Mouse (Mus musculus) kidney, embryonic 15.5 days (tissue): Measurements from ENCODE around the gene Hist1h2br. TPM values are rescaled to one million over a fixed set of nuclear protein-coding genes. Genes with fewer than 3 reads are reported as not detected.
"Not testable (repeated sequence)": the region's sequence is repeated elsewhere in the genome, so short reads cannot be mapped to it uniquely, and the experiment has no call there.

Experiments
- ATAC-seq: fragments of 200-750 bp; cut with Nextera tagmentation; replicated peaks from 2 replicates; pipeline ENCODE4 v1.8.0; 2017; ENCODE audit warnings: moderate TSS enrichment; ENCODE audit not compliant: low FRiP score
- H3K27ac ChIP-seq: fragments of 300-500 bp; sonication (generic); 2 replicates; pipeline ENCODE4 v1.5.1; 2015; ENCODE audit warnings: mild to moderate bottlenecking, inconsistent platforms
- H3K27me3 ChIP-seq: fragments of 300-500 bp; sonication (generic); 2 replicates; pipeline ENCODE4 v1.6.1; 2015; ENCODE audit warnings: inconsistent platforms
- H3K36me3 ChIP-seq: fragments of 300-500 bp; sonication (generic); 2 replicates; pipeline ENCODE4 v1.6.1; 2015; ENCODE audit warnings: inconsistent platforms
- H3K4me1 ChIP-seq: fragments of 300-500 bp; sonication (generic); 2 replicates; pipeline ENCODE4 v1.6.1; 2015; ENCODE audit warnings: inconsistent platforms
- H3K4me2 ChIP-seq: fragments of 300-500 bp; sonication (generic); 2 replicates; pipeline ENCODE4 v1.6.1; 2015; ENCODE audit warnings: moderate library complexity, mild to moderate bottlenecking, inconsistent platforms
- H3K4me3 ChIP-seq: fragments of 300-500 bp; sonication (generic); replicated peaks from 2 replicates; pipeline ENCODE4 v1.5.1; 2015; ENCODE audit warnings: mild to moderate bottlenecking, inconsistent platforms
- H3K9ac ChIP-seq: fragments of 300-500 bp; sonication (generic); 2 replicates; pipeline ENCODE4 v1.6.1; 2015; ENCODE audit warnings: mild to moderate bottlenecking, inconsistent platforms
- H3K9me3 ChIP-seq: fragments of 300-500 bp; sonication (generic); replicated peaks from 2 replicates; pipeline ENCODE4 v1.6.1; 2016; ENCODE audit warnings: inconsistent platforms
- WGBS: fragments of 180-500 bp; shearing (Covaris S2); methylation state at CpG from one replicate; pipeline ENCODE4 v1.1.7; 2015; ENCODE audit warnings: mixed read lengths; 5-methylcytosine and 5-hydroxymethylcytosine counted together
- polyA plus RNA-seq: library from polyadenylated mRNA; unstranded; fragments of >200 nt; fragmentation: Nextera tagmentation; extraction: Ambion mirVana; gene quantifications from 2 replicates; pipeline ENCODE4 v1.2.1, GENCODE M21; 2015

Hist1h2br gene
- polyA plus RNA-seq, result 19.7 and 28.8 TPM in 2 replicates

DNA sequence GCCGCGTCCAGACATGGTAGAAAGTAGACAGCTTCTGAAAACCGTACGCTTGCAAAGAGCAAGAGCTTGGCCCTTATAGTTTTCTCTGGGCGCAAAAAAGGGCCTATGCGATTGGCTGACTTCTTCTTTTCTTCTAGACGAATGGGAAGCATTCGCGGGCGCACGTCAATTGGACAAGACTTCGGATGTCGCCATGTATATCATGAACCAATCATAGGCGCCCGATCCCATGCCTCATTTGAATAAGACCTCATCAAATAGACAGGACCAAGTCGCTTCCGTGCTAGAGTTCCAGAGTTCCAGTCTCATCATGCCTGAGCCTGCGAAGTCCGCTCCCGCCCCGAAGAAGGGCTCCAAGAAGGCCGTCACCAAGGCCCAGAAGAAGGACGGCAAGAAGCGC is at the start of gene Hist1h2br, which contains the start of gene Hist1h2ap:
Gene Hist1h2br, plus strand, starts transcription at position 283 of the 400 bp plus-strand sequence.
Gene Hist1h2ap, minus strand, starts transcription at position 47 of the 400 bp plus-strand sequence.
- peak; percentile 96 for ATAC-seq
- not testable (repeated sequence) for H3K9me3 ChIP-seq, H3K4me1 ChIP-seq, H3K27me3 ChIP-seq, H3K4me3 ChIP-seq, H3K36me3 ChIP-seq, H3K9ac ChIP-seq, H3K27ac ChIP-seq, H3K4me2 ChIP-seq
- no CpG with 5 or more reads among the region's 24 CpGs for WGBS

DNA sequence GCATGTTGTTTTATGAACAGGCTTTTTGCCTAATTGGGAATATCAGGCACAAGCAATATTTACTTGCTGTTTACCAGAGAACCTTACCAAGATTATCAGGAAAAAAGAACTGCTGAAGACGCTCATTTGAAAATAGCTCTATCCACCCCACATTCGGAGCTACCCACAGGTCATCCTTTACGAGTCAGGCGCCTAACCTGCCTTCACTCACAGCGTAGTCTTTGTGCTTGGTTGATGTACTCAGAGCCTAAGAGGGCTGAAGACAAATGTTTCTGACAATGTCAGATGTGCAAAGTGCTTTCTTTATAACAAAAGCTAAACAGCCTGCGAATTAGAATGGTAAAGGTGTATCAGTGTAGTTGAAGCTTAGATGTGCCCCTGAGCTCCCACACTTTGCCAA is 49.2 kb upstream of the Hist1h2br start:
- H3K4me2 ChIP-seq, result peak overlapping the region; percentile 73
- H3K9ac ChIP-seq, result peak overlapping the region; percentile 41
- no peaks in the 10 kb centered on the region for H3K9me3 ChIP-seq
- ATAC-seq, result no peak
- no peaks in the 10 kb centered on the region for H3K27me3 ChIP-seq
- H3K27ac ChIP-seq, result peak overlapping the region; percentile 96
- H3K4me3 ChIP-seq, result peak overlapping the region; percentile 49
- 25% methylated on average over 6 of the region's 6 CpGs for WGBS
- no peaks in the 10 kb centered on the region for H3K36me3 ChIP-seq
- H3K4me1 ChIP-seq, result peaks cover 39% of the 10 kb centered on the region

DNA sequence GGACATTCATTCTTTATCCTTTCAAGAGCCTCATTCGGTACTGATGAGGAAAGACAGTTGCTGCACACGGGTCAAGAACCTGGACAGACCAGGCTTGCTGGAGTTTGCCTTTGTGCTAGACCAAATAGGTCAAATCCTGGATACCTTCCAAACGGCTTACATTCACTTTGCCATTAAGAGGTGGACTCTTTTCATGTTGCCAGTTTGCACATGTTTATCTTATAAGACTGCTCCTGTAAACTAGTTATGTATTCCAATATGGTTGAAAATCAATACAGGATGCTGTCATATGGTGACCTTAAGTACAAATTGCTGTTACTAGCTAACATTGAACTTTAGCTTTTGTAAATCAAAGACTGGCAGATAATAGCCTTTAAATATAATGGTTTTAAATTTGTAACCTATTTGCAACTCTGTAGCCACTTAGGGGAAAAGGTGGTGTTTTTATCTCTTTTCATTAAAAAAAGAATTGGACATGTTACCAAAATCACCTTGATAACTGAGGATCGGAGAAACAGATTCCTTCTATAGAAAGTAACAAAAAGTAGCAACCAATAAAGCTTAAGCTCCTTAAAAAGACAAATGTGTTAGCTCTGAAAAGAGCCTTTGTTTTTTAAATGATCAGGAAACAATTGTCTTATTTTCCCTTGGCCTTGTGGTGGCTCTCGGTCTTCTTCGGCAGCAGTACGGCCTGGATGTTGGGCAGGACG is 47.2 kb upstream of the Hist1h2br start:
- peak overlapping the region; percentile 48; the same call in 1 of the 2 replicates for H3K9ac ChIP-seq
- peak overlapping the region; percentile 92 for H3K27ac ChIP-seq
- H3K4me2 ChIP-seq, result peak overlapping the region; percentile 57
- no peaks in the 10 kb centered on the region for H3K27me3 ChIP-seq
- ATAC-seq, result no peak
- H3K4me3 ChIP-seq, result peak overlapping the region; percentile 43
- no peaks in the 10 kb centered on the region for H3K9me3 ChIP-seq
- H3K36me3 ChIP-seq, result no peaks in the 10 kb centered on the region
- 7% methylated on average over 8 of the region's 8 CpGs for WGBS
- peaks cover 43% of the 10 kb centered on the region for H3K4me1 ChIP-seq

DNA sequence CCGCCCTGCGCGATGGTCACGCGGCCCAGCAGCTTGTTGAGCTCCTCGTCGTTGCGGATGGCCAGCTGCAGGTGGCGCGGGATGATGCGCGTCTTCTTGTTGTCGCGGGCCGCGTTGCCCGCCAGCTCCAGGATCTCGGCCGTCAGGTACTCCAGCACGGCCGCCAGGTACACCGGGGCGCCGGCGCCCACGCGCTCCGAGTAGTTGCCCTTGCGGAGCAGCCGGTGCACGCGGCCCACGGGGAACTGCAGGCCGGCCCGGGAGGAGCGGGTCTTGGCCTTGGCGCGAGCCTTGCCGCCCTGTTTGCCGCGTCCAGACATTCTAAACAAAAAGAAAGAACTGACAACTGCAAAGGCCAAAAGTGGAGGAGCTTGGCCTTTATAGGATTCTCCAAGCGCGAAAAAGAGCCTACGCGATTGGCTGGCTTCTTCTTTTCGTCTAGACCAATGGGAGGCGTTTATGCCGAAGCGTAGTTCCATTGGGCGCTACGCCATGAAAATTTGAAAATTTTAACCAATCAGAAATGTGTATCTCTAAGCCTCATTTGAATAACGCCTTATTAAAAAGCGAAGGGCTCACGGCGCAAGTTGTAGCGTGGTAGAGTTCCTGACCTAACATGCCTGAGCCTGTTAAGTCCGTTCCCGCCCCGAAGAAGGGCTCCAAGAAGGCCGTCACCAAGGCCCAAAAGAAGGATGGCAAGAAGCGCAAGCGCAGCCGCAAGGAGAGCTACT is 46.5 kb upstream of the Hist1h2br start, which contains the start of the genes Hist1h2an and Hist1h2bp:
Gene Hist1h2an, minus strand, starts transcription at position 320 of the 731 bp plus-strand sequence.
Gene Hist1h2bp, plus strand, starts transcription at position 563 of the 731 bp plus-strand sequence.
- Histone ChIP-seq H3K27ac (peak within 1 kb of the TSS; percentile 92), H3K4me3 (peak within 1 kb of the TSS; percentile 43), H3K9ac (peak within 1 kb of the TSS; percentile 48), H3K4me2 (peak within 1 kb of the TSS; percentile 57), H3K4me1 (peaks cover 40% of the 10 kb centered on the region)
- not testable (repeated sequence) for H3K36me3 ChIP-seq, H3K9me3 ChIP-seq, H3K27me3 ChIP-seq
- ATAC-seq, result peak; percentile 96
- under 1% methylated on average over 40 of the region's 63 CpGs for WGBS

DNA sequence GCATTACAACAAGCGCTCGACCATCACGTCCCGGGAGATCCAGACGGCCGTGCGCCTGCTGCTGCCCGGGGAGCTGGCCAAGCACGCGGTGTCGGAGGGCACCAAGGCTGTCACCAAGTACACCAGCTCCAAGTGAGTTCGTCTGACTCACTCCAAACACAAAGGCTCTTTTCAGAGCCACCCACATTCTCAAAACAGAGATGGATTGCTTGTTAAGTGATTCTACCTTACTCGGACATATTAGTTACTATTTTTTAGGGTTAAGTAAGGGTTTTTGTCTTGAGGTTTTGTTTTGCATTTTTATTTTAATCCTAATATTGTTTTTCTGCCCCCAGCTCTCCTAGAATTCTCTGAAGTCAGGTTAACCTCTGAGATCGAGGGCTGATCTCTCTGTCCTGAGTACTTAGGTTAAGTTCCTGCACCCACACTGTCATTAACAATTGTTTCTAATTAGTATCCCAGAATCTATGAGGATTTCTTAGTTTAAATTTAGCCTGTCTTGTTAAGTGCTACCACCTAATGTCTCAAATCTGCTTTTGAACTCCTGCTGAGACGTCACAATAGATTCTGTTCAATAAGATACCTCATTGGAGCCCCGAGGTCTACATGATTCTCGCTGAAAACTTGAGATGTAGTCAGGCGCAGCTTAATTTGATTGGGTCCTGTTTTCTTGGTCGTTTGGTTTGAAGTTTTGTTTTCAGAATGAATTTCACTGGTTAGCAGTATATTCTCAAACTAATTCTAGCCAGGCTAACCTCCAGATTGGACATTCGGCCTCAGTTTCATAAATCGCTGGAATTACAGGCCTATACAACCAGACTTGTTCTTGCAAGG is 45.6 kb upstream of the Hist1h2br start:
- peak overlapping the region; percentile 29; the same call in 1 of the 2 replicates for H3K9ac ChIP-seq
- no peaks in the 10 kb centered on the region for H3K9me3 ChIP-seq
- peak overlapping the region; percentile 43 for H3K4me3 ChIP-seq
- peaks cover 33% of the 10 kb centered on the region for H3K4me1 ChIP-seq
- H3K4me2 ChIP-seq, result peak overlapping the region; percentile 53
- no peaks in the 10 kb centered on the region for H3K27me3 ChIP-seq
- WGBS, result 18% methylated on average over 15 of the region's 21 CpGs
- H3K36me3 ChIP-seq, result no peaks in the 10 kb centered on the region
- peak overlapping the region; percentile 92 for H3K27ac ChIP-seq
- ATAC-seq, result peak; percentile 20

DNA sequence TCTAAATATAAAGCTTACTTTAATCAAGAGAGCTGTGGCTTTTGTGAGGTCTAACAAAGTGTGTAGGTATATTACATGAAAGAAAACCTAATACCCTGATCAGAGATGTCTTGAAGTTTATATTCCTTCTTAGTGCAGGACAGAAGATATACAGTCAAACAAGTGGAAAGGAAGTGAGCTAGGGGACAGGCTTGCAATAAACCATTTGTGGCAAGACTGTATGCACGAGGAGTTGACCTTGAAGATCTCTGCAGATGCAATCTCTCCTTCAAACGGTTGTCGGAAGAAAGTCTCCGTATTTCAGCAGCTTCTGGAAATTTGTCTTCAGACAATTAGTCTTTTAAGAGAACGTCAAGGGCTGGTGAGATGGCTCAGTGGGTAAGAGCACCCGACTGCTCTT is 43.6 kb upstream of the Hist1h2br start:
- H3K27ac ChIP-seq, result peak overlapping the region; percentile 45; the same call in 1 of the 2 replicates
- H3K4me2 ChIP-seq, result no peak overlapping the region
- no peak for ATAC-seq
- no peaks in the 10 kb centered on the region for H3K27me3 ChIP-seq
- H3K4me1 ChIP-seq, result peaks cover 24% of the 10 kb centered on the region
- WGBS, result 47% methylated on average over 6 of the region's 6 CpGs
- H3K9me3 ChIP-seq, result no peaks in the 10 kb centered on the region
- H3K36me3 ChIP-seq, result no peaks in the 10 kb centered on the region
- H3K9ac ChIP-seq, result no peak overlapping the region
- no peak overlapping the region for H3K4me3 ChIP-seq

DNA sequence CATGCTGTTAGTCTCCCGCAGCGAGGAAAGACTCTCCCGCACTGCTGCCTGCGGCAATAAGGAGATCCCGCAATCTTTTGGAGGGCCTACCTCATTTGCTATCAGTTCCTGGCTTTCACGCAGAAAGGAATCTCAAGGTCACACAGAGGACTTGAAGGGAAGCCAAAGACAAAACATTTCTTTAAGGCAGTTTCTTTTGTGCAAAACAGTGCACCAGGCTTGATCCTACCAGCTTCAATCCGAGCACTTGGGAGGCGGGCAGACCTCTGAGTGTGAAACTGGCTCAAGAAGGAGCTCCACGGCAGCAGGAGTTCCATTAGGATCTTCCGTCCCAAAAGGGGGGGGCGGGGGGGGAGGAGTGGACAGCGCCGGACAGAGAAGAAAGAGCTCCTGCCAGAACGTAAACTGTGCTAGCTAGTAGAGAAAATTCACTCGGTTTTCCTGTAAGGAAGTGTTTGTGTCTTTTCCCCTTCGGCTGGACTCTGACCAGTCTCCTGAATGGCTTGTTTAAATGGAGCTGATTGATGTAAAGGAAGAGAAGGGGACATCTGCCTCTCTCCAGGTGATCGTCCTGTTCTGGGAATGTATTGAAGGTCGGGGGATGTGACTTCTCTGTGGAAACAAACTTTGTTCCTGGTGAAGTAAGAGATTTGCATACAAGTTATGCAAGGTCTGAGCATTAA is 42.8 kb upstream of the Hist1h2br start:
- peaks cover 20% of the 10 kb centered on the region for H3K4me1 ChIP-seq
- no peaks in the 10 kb centered on the region for H3K27me3 ChIP-seq
- ATAC-seq, result no peak
- peak overlapping the region; percentile 49; the same call in 1 of the 2 replicates for H3K9ac ChIP-seq
- H3K4me2 ChIP-seq, result peak overlapping the region; percentile 54
- H3K9me3 ChIP-seq, result no peaks in the 10 kb centered on the region
- H3K27ac ChIP-seq, result peak overlapping the region; percentile 48; the same call in 1 of the 2 replicates
- no peaks in the 10 kb centered on the region for H3K36me3 ChIP-seq
- 7% methylated on average over 18 of the region's 18 CpGs for WGBS
- peak overlapping the region; percentile 27 for H3K4me3 ChIP-seq

DNA sequence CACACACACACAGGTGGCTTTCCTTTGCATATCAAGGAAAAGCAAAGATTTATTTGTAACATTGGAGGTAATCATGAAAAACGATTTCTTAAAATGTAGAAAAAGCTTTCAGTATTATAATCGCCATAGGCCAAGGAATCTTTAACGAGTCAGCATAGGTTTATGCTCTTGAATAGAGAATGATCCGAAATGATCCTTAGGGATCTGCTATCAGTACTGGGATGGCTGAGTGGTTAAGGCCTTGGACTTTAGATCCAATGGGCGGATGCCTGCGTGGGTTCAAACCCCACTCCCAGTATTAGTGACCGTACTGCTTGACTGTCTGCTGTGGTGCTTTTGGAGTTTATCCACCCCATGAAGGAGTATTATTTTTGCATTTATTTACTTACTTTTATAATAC is 38.0 kb upstream of the Hist1h2br start:
- no peak for ATAC-seq
- WGBS, result 89% methylated on average over 7 of the region's 7 CpGs
- no peaks in the 10 kb centered on the region for H3K36me3 ChIP-seq
- no peaks in the 10 kb centered on the region for H3K9me3 ChIP-seq
- H3K4me1 ChIP-seq, result peaks cover 5% of the 10 kb centered on the region; the same call in 1 of the 2 replicates
- H3K4me3 ChIP-seq, result no peak overlapping the region
- H3K9ac ChIP-seq, result no peak overlapping the region
- no peak overlapping the region for H3K4me2 ChIP-seq
- no peak overlapping the region for H3K27ac ChIP-seq
- H3K27me3 ChIP-seq, result no peaks in the 10 kb centered on the region

DNA sequence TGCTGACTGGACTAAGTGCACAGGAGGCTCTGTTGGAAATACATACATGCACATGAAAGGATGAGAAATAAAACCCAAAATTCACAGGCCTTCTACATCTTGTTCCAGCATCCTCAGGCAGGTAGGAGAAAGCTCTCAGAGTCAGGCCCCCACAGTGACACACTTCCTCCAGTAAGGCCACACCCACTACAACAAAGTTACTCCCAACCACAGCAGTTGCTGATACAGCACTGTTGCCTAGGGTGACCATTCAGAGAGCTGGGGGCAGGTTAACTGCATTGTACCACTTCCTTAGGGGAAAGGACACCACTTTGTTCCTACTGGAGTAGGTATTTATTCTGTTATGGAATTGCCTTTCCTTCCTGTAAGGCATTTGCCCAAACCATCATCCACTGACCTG is 36.4 kb upstream of the Hist1h2br start:
- H3K36me3 ChIP-seq, H3K9ac ChIP-seq, ATAC-seq, H3K27me3 ChIP-seq, H3K4me1 ChIP-seq, H3K4me3 ChIP-seq, H3K4me2 ChIP-seq, H3K9me3 ChIP-seq, H3K27ac ChIP-seq: not testable (repeated sequence)

DNA sequence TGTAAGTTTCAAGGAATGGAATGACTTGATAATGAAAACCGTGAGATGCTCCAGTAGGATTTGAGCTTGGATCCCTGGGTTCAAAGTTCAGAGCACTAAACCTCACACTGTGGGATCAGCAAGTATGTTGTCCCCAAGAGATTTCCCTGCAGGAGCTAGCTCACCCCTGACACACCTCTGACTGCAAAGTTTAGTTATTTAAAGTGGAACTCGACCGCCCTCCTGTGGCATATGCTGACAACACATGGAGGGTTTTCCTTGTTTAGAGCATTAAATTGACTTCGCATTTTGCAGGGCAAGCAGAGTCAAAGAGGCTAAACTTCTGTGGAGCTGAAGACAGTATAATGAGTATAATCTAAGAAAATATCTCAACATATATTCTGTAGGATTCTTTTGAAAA is 30.5 kb upstream of the Hist1h2br start:
- H3K27ac ChIP-seq, H3K9ac ChIP-seq, H3K4me2 ChIP-seq, H3K4me3 ChIP-seq, H3K9me3 ChIP-seq, H3K36me3 ChIP-seq, H3K4me1 ChIP-seq, H3K27me3 ChIP-seq: not testable (repeated sequence)
- WGBS, result no CpG with 5 or more reads among the region's 4 CpGs
- peak; percentile 77 for ATAC-seq

DNA sequence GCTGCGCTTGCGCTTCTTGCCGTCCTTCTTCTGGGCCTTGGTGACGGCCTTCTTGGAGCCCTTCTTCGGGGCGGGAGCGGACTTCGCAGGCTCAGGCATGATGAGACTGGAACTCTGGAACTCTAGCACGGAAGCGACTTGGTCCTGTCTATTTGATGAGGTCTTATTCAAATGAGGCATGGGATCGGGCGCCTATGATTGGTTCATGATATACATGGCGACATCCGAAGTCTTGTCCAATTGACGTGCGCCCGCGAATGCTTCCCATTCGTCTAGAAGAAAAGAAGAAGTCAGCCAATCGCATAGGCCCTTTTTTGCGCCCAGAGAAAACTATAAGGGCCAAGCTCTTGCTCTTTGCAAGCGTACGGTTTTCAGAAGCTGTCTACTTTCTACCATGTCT is 23.5 kb upstream of the Hist1h2br start, which contains the start of the genes Hist1h2bq and Hist1h2ao:
Gene Hist1h2bq, minus strand, starts transcription at position 125 of the 400 bp plus-strand sequence.
Gene Hist1h2ao, plus strand, starts transcription at position 393 of the 400 bp plus-strand sequence.
- peak; percentile 98 for ATAC-seq
- not testable (repeated sequence) for H3K4me1 ChIP-seq, H3K4me3 ChIP-seq, H3K9me3 ChIP-seq, H3K9ac ChIP-seq, H3K36me3 ChIP-seq, H3K27me3 ChIP-seq, H3K4me2 ChIP-seq, H3K27ac ChIP-seq
- no CpG with 5 or more reads among the region's 23 CpGs for WGBS
